Mouse (Mus musculus) forebrain, embryonic 11.5 days (tissue): Measurements from ENCODE around the gene Tarbp1. TPM values are rescaled to one million over a fixed set of nuclear protein-coding genes. Genes with fewer than 3 reads are reported as not detected.

Experiments used
- ATAC-seq: fragments of 200-750 bp; cut with Nextera tagmentation; replicated peaks from 2 replicates; pipeline ENCODE4 v1.8.0; 2017; ENCODE audit warnings: moderate TSS enrichment; ENCODE audit not compliant: low FRiP score
- DNase-seq: peaks from one replicate; pipeline ENCODE4 v3.0.0-alpha.2; 2017; ENCODE audit warnings: low spot score
- H3K27ac ChIP-seq: fragments of 300-500 bp; sonication (generic); 2 replicates; pipeline ENCODE4 v1.5.1; 2014; ENCODE audit warnings: low read depth, low read length
- H3K27me3 ChIP-seq: fragments of 300-500 bp; sonication (generic); 2 replicates; pipeline ENCODE4 v1.6.1; 2014; ENCODE audit warnings: mild to moderate bottlenecking, low read length, mixed read lengths; ENCODE audit not compliant: control insufficient read depth, insufficient read depth
- H3K36me3 ChIP-seq: fragments of 300-500 bp; sonication (generic); 2 replicates; pipeline ENCODE4 v1.6.1; 2014; ENCODE audit warnings: mild to moderate bottlenecking, low read length, moderate library complexity, mixed read lengths; ENCODE audit not compliant: control insufficient read depth, insufficient read depth
- H3K4me1 ChIP-seq: fragments of 300-500 bp; sonication (generic); replicated peaks from 2 replicates; pipeline ENCODE4 v1.6.1; 2014; ENCODE audit warnings: low read length, mixed read lengths; ENCODE audit not compliant: control insufficient read depth, insufficient read depth
- H3K4me2 ChIP-seq: fragments of 300-500 bp; sonication (generic); 2 replicates; pipeline ENCODE4 v1.6.1; 2014; ENCODE audit warnings: low read depth, mild to moderate bottlenecking, low read length, moderate library complexity, mixed read lengths; ENCODE audit not compliant: severe bottlenecking
- H3K4me3 ChIP-seq: fragments of 300-500 bp; sonication (generic); 2 replicates; pipeline ENCODE4 v1.5.1; 2014; ENCODE audit warnings: low read depth, low read length
- H3K9ac ChIP-seq: fragments of 300-500 bp; sonication (generic); 2 replicates; pipeline ENCODE4 v1.6.1; 2014; ENCODE audit warnings: low read length
- H3K9me3 ChIP-seq: fragments of 300-500 bp; sonication (generic); 2 replicates; pipeline ENCODE4 v1.6.1; 2016; ENCODE audit warnings: low read length, mixed read lengths; ENCODE audit not compliant: control insufficient read depth
- WGBS: fragments of 180-500 bp; shearing (Covaris S2); extraction: QIAGEN DNeasy Blood & Tissue Kit; methylation state at CpG from one replicate; pipeline ENCODE4 v1.1.7; 2014; 5-methylcytosine and 5-hydroxymethylcytosine counted together
- polyA plus RNA-seq: library from polyadenylated mRNA; unstranded; fragments of >200 nt; fragmentation: Nextera tagmentation; extraction: Ambion mirVana; gene quantifications from 2 replicates; pipeline ENCODE4 v1.2.1, GENCODE M21; 2014

Tarbp1 gene
- polyA plus RNA-seq, 1 experiment from 2014 or later, result 3.7 TPM

- H3K4me2 ChIP-seq, result no peak overlapping the region
- no peaks in the 10 kb centered on the region for H3K27me3 ChIP-seq
- no peak overlapping the region for H3K27ac ChIP-seq
- no peaks in the 10 kb centered on the region for H3K4me1 ChIP-seq
- no peak overlapping the region for H3K9ac ChIP-seq
- ATAC-seq (no peak), DNase-seq (no peak)
- no peaks in the 10 kb centered on the region for H3K36me3 ChIP-seq
- no peak overlapping the region for H3K4me3 ChIP-seq
- H3K9me3 ChIP-seq, result no peaks in the 10 kb centered on the region
- WGBS, result 65% methylated on average over 2 of the region's 2 CpGs
Measured at GRCm38 (mm10) chr8:126380141-126380540, 94.7 kb downstream of the Tarbp1 start.

DNA sequence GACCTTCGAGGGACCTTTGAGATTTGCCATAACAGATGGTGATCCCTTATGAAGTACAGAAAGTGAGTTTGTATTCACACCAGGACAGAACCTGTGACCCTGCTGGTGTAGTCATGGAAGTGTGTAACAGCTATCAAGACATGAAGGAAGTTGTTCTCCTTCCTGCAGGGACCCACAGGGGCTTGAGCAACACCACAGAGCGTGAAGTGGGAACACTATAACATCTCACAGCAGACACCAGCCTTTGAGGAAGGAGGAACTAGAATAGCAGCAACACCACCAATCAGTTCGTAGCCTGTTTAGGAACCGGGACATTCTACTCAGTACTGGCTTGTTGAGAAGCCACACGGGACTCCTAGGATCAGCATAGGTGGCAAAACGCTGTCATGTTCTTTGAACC, 95.3 kb downstream of the Tarbp1 start:
- H3K4me1 ChIP-seq, result no peaks in the 10 kb centered on the region
- H3K27me3 ChIP-seq, result no peaks in the 10 kb centered on the region
- H3K4me3 ChIP-seq, result no peak overlapping the region
- H3K27ac ChIP-seq, result no peak overlapping the region
- ATAC-seq (no peak), DNase-seq (no peak)
- WGBS, result 90% methylated on average over 6 of the region's 6 CpGs
- no peak overlapping the region for H3K4me2 ChIP-seq
- no peaks in the 10 kb centered on the region for H3K9me3 ChIP-seq
- no peaks in the 10 kb centered on the region for H3K36me3 ChIP-seq
- no peak overlapping the region for H3K9ac ChIP-seq

Other genes starting within 250 kb of the Tarbp1 start
- gene Slc35f3, start 176.5 kb downstream of the Tarbp1 start, polyA plus RNA-seq, result not detected in 2 replicates
- gene Coa6, start 52.5 kb downstream of the Tarbp1 start, polyA plus RNA-seq, result 44.1 and 44.2 TPM in 2 replicates
- 4.5 and 4.6 TPM in 2 replicates for gene Irf2bp2, start 118.9 kb upstream of the Tarbp1 start, polyA plus RNA-seq